Mouse (Mus musculus) bone marrow, adult 2 months (tissue): Measurements from ENCODE around the gene Syngr1.

Source experiments
- CTCF ChIP-seq: fragments of 200-500 bp; IDR thresholded peaks from 2 replicates; pipeline ENCODE4 v1.5.1; 2011; ENCODE audit warnings: low read length, control low read depth; ENCODE audit not compliant: control insufficient read depth, insufficient read depth
- POLR2A ChIP-seq: fragments of 200-500 bp; IDR thresholded peaks from 2 replicates; pipeline ENCODE4 v1.6.1; 2011; ENCODE audit warnings: low read depth, mild to moderate bottlenecking, control low read depth, low read length, borderline replicate concordance; ENCODE audit not compliant: control insufficient read depth

GRCm38 (mm10) chr15:80050093-80050492 lies 41.0 kb upstream of the Syngr1 start:
- no peak for TF ChIP-seq POLR2A
- TF ChIP-seq CTCF = no peak
